Mouse (Mus musculus) lung, adult 2 months (tissue): ENCODE data around the gene Gjb6.

Experiments
- CTCF ChIP-seq: fragments of 200-500 bp; IDR thresholded peaks from 2 replicates; pipeline ENCODE4 v1.5.1; 2011; ENCODE audit warnings: mild to moderate bottlenecking, low read length, control low read depth; ENCODE audit not compliant: insufficient read depth
- POLR2A ChIP-seq: fragments of 200-500 bp; IDR thresholded peaks from 2 replicates; pipeline ENCODE4 v1.6.1; 2011; ENCODE audit warnings: low read depth, mild to moderate bottlenecking, control low read depth, low read length, borderline replicate concordance; ENCODE audit errors: extremely low read depth

- TF ChIP-seq POLR2A: no peak
- no peak for TF ChIP-seq CTCF
These were observed 49.2 kb downstream of the Gjb6 start for GRCm38 (mm10) chr14:57084180-57084668.
